Comparison of ENCODE assay signal across 10 mouse cellular contexts in the genomic region with DNA sequence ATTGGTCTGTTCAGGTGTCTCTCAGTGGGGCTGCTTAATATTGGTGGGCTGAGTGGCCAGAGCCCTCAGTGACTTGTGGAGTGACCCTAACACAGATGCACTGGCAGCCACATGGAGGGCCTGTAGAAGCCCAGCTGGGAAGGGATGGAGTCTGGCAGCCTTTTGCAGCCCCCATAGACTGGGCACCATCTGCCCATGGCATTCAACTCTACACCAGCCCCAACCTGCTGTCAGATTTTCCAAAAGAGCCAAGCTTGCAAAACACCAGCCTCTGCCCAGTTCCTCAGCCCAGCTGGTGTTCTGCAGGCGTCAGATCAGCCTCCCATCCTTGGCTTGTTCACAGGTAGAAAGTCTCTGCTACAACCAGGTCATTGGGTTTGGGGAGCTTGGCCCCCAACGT.
A peak's percentile ranks its signal among the peaks of the same experiment; 100 is the strongest.
DNase-seq lines count a peak whose midpoint lies in the region; ATAC-seq and TF ChIP-seq lines count a peak whose summit lies in the region.
"Had no signal": no experiment of that assay in that cellular context is flagged by ENCODE, and none has a peak within 500 bp of the region (broad histone marks: within the 10 kb centered on the region; RNA-seq: fewer than 3 reads in every experiment).

No protein-coding gene starts in this region.

- H3K27me3 ChIP-seq in forebrain, embryonic 13.5 days = no peaks in the 10 kb centered on the region
- H3K27me3 ChIP-seq in forebrain, embryonic 11.5 days (ENCODE audit: control insufficient read depth, insufficient read depth, low read length) = no peaks in the 10 kb centered on the region
- H3K27me3 ChIP-seq in lung, embryonic 14.5 days (ENCODE audit: insufficient read depth, low read length) = no peaks in the 10 kb centered on the region
- H3K27me3 ChIP-seq in lung, postnatal 0 days (replicated peaks; ENCODE audit: insufficient read depth, low read length) = no peaks in the 10 kb centered on the region
- no peaks in the 10 kb centered on the region for H3K27me3 ChIP-seq in forebrain, postnatal 0 days (ENCODE audit: insufficient read depth, low read length)
- no peaks in the 10 kb centered on the region for H3K27me3 ChIP-seq in midbrain, postnatal 0 days (ENCODE audit: insufficient read depth, low read length)

- H3K9me3 ChIP-seq in forebrain, embryonic 13.5 days (replicated peaks) = no peaks in the 10 kb centered on the region
- no peaks in the 10 kb centered on the region for H3K9me3 ChIP-seq in forebrain, embryonic 11.5 days (ENCODE audit: control insufficient read depth, low read length)
- no peaks in the 10 kb centered on the region for H3K9me3 ChIP-seq in lung, embryonic 14.5 days (ENCODE audit: low read depth, low read length)
- H3K9me3 ChIP-seq in lung, postnatal 0 days (ENCODE audit: low read length) = no peaks in the 10 kb centered on the region
- H3K9me3 ChIP-seq in forebrain, postnatal 0 days (ENCODE audit: low read length) = no peaks in the 10 kb centered on the region
- H3K9me3 ChIP-seq in midbrain, postnatal 0 days (ENCODE audit: low read length) = no peaks in the 10 kb centered on the region

- no peak for DNase-seq in forebrain, embryonic 11.5 days (ENCODE audit: low spot score)
- no peak for DNase-seq in lung, embryonic 14.5 days
- DNase-seq in lung, postnatal 0 days (ENCODE audit: low spot score) = no peak
- DNase-seq in forebrain, postnatal 0 days = peak; percentile 43
- DNase-seq in midbrain, postnatal 0 days (ENCODE audit: low spot score) = peak; percentile 68
- no peak for DNase-seq in embryo, embryonic 10 days (ENCODE audit: low spot score)
- DNase-seq in adrenal gland, adult 18-20 months (ENCODE audit: low spot score in 2 of 2) = no peak
- DNase-seq: adrenal gland, postnatal 36 days; embryo, embryonic 11 days had no signal

- H3K4me3 ChIP-seq in forebrain, embryonic 13.5 days = no peak overlapping the region
- H3K4me3 ChIP-seq in forebrain, embryonic 11.5 days (ENCODE audit: low read depth, low read length) = no peak overlapping the region
- no peak overlapping the region for H3K4me3 ChIP-seq in lung, embryonic 14.5 days (ENCODE audit: low read depth, low read length)
- H3K4me3 ChIP-seq in lung, postnatal 0 days (ENCODE audit: low read depth, low read length) = no peak overlapping the region
- no peak overlapping the region for H3K4me3 ChIP-seq in forebrain, postnatal 0 days (ENCODE audit: low read depth, low read length)
- no peak overlapping the region for H3K4me3 ChIP-seq in midbrain, postnatal 0 days (ENCODE audit: low read depth, low read length)

- H3K9ac ChIP-seq in forebrain, embryonic 13.5 days = no peak overlapping the region
- no peak overlapping the region for H3K9ac ChIP-seq in forebrain, embryonic 11.5 days (ENCODE audit: low read length)
- no peak overlapping the region for H3K9ac ChIP-seq in lung, embryonic 14.5 days
- H3K9ac ChIP-seq in lung, postnatal 0 days (replicated peaks; ENCODE audit: low read depth) = no peak overlapping the region
- no peak overlapping the region for H3K9ac ChIP-seq in forebrain, postnatal 0 days
- H3K9ac ChIP-seq in midbrain, postnatal 0 days (replicated peaks; ENCODE audit: low read length, poor library complexity, severe bottlenecking) = no peak overlapping the region

- H3K36me3 ChIP-seq in forebrain, embryonic 13.5 days (ENCODE audit: poor library complexity, severe bottlenecking) = peaks cover 6% of the 10 kb centered on the region
- no peaks in the 10 kb centered on the region; the same call in 1 of the 2 replicates for H3K36me3 ChIP-seq in forebrain, embryonic 11.5 days (ENCODE audit: control insufficient read depth, insufficient read depth, low read length)
- peaks cover 66% of the 10 kb centered on the region for H3K36me3 ChIP-seq in lung, embryonic 14.5 days (ENCODE audit: insufficient read depth)
- H3K36me3 ChIP-seq in lung, postnatal 0 days (ENCODE audit: insufficient read depth, low read length) = peaks cover 14% of the 10 kb centered on the region; the same call in 1 of the 2 replicates
- H3K36me3 ChIP-seq in forebrain, postnatal 0 days (ENCODE audit: insufficient read depth) = no peaks in the 10 kb centered on the region; the same call in 1 of the 2 replicates
- H3K36me3 ChIP-seq in midbrain, postnatal 0 days (ENCODE audit: insufficient read depth, low read length) = no peaks in the 10 kb centered on the region; the same call in none of the 2 replicates

- no peak for TF ChIP-seq EP300 in lung, postnatal 0 days (IDR thresholded peaks at IDR 0.05)

- peak; percentile 46; the same call in 1 of the 2 replicates for ATAC-seq in forebrain, embryonic 13.5 days
- ATAC-seq in forebrain, embryonic 11.5 days (replicated peaks; ENCODE audit: low FRiP score) = no peak
- no peak for ATAC-seq in lung, embryonic 14.5 days (ENCODE audit: insufficient read depth)
- ATAC-seq in lung, postnatal 0 days = no peak
- peak; percentile 66 for ATAC-seq in forebrain, postnatal 0 days
- no peak for ATAC-seq in midbrain, postnatal 0 days (ENCODE audit: low FRiP score)

- TF ChIP-seq CTCF in lung, embryonic 14.5 days (IDR thresholded peaks at IDR 0.05; ENCODE audit: low read depth) = no peak
- no peak for TF ChIP-seq CTCF in lung, postnatal 0 days (IDR thresholded peaks at IDR 0.05)
- TF ChIP-seq CTCF in forebrain, postnatal 0 days (IDR thresholded peaks at IDR 0.05; ENCODE audit: low read depth) = no peak
- no peak for TF ChIP-seq CTCF in midbrain, postnatal 0 days (IDR thresholded peaks at IDR 0.05)

- 33% methylated on average over 2 of the region's 2 CpGs for WGBS in forebrain, embryonic 13.5 days
- 40% methylated on average over 2 of the region's 2 CpGs for WGBS in forebrain, embryonic 11.5 days
- WGBS in lung, embryonic 14.5 days = 60% methylated on average over 2 of the region's 2 CpGs
- WGBS in lung, postnatal 0 days = 85% methylated on average over 2 of the region's 2 CpGs
- 20% methylated on average over 2 of the region's 2 CpGs for WGBS in forebrain, postnatal 0 days
- WGBS in midbrain, postnatal 0 days = 29% methylated on average over 2 of the region's 2 CpGs

- no peak overlapping the region for H3K4me2 ChIP-seq in forebrain, embryonic 13.5 days
- H3K4me2 ChIP-seq in forebrain, embryonic 11.5 days (ENCODE audit: low read depth, low read length, severe bottlenecking) = no peak overlapping the region
- H3K4me2 ChIP-seq in lung, embryonic 14.5 days = no peak overlapping the region
- no peak overlapping the region for H3K4me2 ChIP-seq in lung, postnatal 0 days (replicated peaks; ENCODE audit: low read depth, low read length)
- no peak overlapping the region for H3K4me2 ChIP-seq in forebrain, postnatal 0 days (ENCODE audit: low read depth)
- no peak overlapping the region for H3K4me2 ChIP-seq in midbrain, postnatal 0 days (ENCODE audit: low read depth, low read length, poor library complexity, severe bottlenecking)

- H3K4me1 ChIP-seq in forebrain, embryonic 13.5 days = peaks cover 60% of the 10 kb centered on the region
- H3K4me1 ChIP-seq in forebrain, embryonic 11.5 days (replicated peaks; ENCODE audit: control insufficient read depth, insufficient read depth, low read length) = 0 out of 2 replicates have a peak, but pooled peaks cover 2% of the 10 kb centered on the region
- H3K4me1 ChIP-seq in lung, embryonic 14.5 days (ENCODE audit: insufficient read depth) = peaks cover 48% of the 10 kb centered on the region
- peaks cover 30% of the 10 kb centered on the region for H3K4me1 ChIP-seq in lung, postnatal 0 days (ENCODE audit: insufficient read depth, low read depth, low read length)
- peaks cover 16% of the 10 kb centered on the region for H3K4me1 ChIP-seq in forebrain, postnatal 0 days (ENCODE audit: insufficient read depth)
- peaks cover 3% of the 10 kb centered on the region; the same call in 1 of the 2 replicates for H3K4me1 ChIP-seq in midbrain, postnatal 0 days (ENCODE audit: insufficient read depth, low read length)

- H3K27ac ChIP-seq in forebrain, embryonic 13.5 days = peak overlapping the region; percentile 32; the same call in 1 of the 2 replicates
- H3K27ac ChIP-seq in forebrain, embryonic 11.5 days (ENCODE audit: low read depth, low read length) = no peak overlapping the region
- H3K27ac ChIP-seq in lung, embryonic 14.5 days (ENCODE audit: low read depth) = peak overlapping the region; percentile 9; the same call in 1 of the 2 replicates
- H3K27ac ChIP-seq in lung, postnatal 0 days (ENCODE audit: low read length) = no peak overlapping the region
- no peak overlapping the region for H3K27ac ChIP-seq in forebrain, postnatal 0 days (ENCODE audit: low read depth, low read length)
- H3K27ac ChIP-seq in midbrain, postnatal 0 days (ENCODE audit: low read depth, low read length) = no peak overlapping the region

Comparison
In these comparisons a context has a peak if more than half of its experiments do, and no peak if none do; other contexts are left out.
1. ATAC-seq: peak in forebrain, embryonic 13.5 days (single experiment) and forebrain, postnatal 0 days (single experiment); none in forebrain, embryonic 11.5 days (single experiment), lung, embryonic 14.5 days (single experiment), lung, postnatal 0 days (single experiment) and midbrain, postnatal 0 days (single experiment).
2. H3K27ac ChIP-seq: peak in forebrain, embryonic 13.5 days (single experiment) and lung, embryonic 14.5 days (single experiment); none in forebrain, embryonic 11.5 days (single experiment), lung, postnatal 0 days (single experiment), forebrain, postnatal 0 days (single experiment) and midbrain, postnatal 0 days (single experiment).
3. DNase-seq: peak in forebrain, postnatal 0 days (single experiment) and midbrain, postnatal 0 days (single experiment); none in forebrain, embryonic 11.5 days (single experiment), lung, embryonic 14.5 days (single experiment), lung, postnatal 0 days (single experiment), embryo, embryonic 10 days (single experiment) and adrenal gland, adult 18-20 months (0 of 2).